Mouse (Mus musculus) layer of hippocampus, adult 9-11 months (tissue): ENCODE measurements around the gene Twf1.

Experiments
- DNase-seq: peaks from one replicate; pipeline ENCODE4 v3.0.0; 2022

Gene Twf1

GRCm38 (mm10) chr15:94571501-94571900 is 18.2 kb downstream of the Twf1 start:
- DNase-seq: no peak

GRCm38 (mm10) chr15:94568496-94569182 is 21.1 kb downstream of the Twf1 start:
- no peak for DNase-seq

DNA sequence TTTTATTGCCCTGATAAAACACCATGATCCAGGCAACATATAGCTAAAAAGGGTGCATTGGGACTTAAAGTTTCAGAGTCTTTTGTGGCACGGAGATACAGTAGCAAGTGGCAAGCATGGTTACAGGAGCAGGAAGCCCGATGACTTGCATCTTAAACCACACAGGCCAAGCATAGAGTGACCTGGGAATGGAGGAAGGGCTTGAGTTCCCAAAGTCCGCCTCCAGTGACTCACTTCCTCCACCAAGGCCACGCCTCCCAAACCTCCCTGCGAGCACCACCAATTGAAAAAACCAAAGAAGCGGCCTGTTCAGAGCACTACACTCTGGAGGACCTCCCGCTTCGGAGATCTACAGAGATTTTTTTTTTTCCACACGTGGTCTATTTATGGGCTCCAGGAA is 23.8 kb downstream of the Twf1 start:
- DNase-seq: no peak

GRCm38 (mm10) chr15:94564909-94565308 is 24.8 kb downstream of the Twf1 start:
- DNase-seq: no peak

DNA sequence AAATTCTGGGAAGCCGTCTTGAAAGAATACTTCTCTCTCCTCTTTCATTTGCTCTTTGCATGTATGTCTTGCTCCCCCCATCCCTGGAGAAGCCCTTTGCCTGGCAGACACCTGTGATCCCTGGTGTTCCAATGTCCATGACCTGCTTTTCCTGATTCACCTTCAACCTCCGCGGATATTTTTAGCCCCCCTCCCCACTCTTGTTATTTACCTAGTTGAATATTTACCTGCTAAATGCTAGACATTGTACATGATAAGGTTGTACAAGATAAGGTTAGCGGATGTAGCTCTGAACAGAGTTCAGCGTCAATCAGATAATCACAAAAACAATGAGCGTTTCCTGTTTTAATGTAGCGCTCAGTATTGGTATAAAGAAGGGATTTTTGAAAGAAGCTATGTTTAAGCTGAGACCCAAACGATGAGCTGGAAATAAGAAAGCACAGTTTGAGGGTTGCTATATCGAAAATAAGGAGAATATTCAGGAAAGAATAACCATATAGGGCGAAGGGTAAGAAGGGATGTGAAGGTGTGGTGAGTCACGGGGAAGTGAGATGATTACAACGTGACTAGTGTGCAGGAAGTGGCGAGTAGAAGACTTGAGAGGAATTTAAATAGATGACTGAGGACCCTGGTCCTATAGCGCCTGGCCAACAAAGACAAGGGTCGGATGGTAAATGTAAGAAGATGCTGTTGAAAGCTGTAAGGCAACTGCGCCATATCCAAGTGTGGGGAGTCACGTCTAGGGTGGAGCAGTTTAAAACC is 30.6 kb downstream of the Twf1 start:
- no peak for DNase-seq

- DNase-seq: peak; percentile 76
Observed at GRCm38 (mm10) chr15:94557442-94557841, 32.2 kb downstream of the Twf1 start.

- DNase-seq: no peak
Observed at GRCm38 (mm10) chr15:94553536-94553935, 36.2 kb downstream of the Twf1 start.

- DNase-seq: no peak
Observed at GRCm38 (mm10) chr15:94544844-94545243, 44.8 kb downstream of the Twf1 start.

GRCm38 (mm10) chr15:94544052-94544636 is 45.5 kb downstream of the Twf1 start:
- DNase-seq: no peak

DNA sequence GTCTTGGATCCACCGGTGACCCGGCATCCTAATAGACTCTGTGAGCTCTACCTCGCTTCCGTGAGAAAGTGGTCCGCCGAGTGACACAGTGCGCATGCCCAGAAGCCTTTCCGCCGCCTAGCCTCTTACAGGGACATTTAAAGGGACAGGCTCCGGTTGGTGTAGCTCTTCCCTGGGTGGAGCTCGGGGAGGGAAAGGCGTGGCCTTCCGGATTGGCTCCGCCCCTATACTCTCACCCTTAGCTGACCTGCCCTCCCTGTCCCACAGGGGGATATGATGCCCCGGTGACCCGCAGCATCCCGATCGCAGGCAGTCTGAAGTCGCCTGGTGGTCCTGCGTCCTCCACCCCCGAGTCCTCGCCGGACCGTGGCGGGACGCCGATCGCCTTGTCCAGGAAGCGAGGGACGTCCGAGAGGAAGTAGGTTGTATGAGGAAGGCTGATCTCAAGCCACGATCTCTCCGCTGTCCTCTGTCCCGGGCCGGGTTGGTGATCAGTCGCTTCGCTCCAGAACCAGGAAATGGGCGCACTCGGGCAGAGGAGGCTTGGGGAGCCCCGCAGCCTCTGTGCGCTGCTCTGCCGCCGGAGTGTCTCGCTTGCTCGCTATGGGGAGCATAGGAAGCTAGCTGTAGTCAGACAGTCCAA is 46.2 kb downstream of the Twf1 start, which contains the start of the genes Pus7l and Irak4:
Gene Pus7l (minus strand): TSS at position 139 of the 643 bp plus-strand sequence.
Gene Irak4 (plus strand): TSS at position 235 of the 643 bp plus-strand sequence.
- peak; percentile 93 for DNase-seq

DNA sequence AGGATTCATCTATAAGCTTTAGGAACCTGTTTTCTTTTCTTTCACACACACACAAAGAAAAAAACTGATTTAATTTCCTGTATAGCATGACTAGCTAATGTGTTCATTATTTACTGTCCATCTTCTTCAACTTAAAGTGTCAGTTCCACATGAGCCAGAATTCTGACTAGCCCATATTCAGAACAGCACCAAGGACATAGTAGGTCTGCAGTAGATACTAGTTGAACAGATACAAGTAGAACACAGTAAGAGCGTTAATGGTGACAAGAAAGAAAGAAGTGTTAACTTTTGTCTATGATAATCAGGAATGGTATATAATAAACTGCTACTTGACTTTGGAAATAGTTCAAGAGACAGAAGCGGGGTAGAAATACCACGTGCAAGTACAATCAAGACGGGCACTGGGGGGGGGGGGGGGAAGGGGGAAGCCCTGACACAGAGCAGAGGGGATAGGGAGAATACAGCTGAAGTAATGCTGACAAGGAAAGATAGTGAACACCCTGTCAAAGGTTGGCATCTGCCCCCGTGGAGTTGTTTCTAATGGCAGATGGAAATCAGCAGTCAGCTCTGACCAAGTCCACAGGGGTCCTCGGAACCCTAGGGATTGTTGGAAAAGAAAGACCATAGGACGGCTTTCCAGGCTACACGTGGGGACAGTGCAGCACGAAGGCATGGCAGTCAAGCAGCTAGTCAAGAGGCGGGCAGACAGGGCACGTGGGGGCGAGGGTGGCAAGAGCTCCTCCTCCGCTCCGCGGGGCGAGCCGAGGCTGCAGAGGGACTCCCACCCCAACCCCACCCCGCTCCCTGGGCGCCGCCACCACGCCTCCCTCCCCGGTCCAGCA is 46.9 kb downstream of the Twf1 start:
- no peak for DNase-seq

- DNase-seq: no peak
Observed at GRCm38 (mm10) chr15:94539296-94539695, 50.4 kb downstream of the Twf1 start.

GRCm38 (mm10) chr15:94535521-94535920 is 54.2 kb downstream of the Twf1 start:
- no peak for DNase-seq

GRCm38 (mm10) chr15:94532956-94533355 is 56.7 kb downstream of the Twf1 start:
- no peak for DNase-seq

DNA sequence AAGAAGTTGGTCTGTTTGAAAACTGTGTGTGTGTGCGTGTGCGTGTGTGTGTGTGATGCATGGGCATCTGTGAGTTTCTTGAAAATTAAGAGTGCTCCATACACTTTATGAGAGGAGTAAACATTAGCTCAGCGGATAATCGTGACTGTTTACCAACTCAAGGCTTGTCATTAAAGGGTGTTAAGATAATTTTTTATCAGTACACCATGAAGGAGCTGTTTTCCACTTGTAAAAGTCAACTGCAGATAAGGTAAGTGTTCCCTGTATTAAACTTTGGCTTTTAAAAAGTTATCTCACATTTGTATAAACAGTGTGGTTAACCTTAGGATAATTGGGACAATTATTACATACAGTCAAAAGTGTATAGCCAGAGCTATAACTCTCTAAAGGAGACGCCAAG is 57.4 kb downstream of the Twf1 start:
- no peak for DNase-seq

- no peak for DNase-seq
Observed at GRCm38 (mm10) chr15:94530519-94530918, 59.2 kb downstream of the Twf1 start.
